ENCODE assay signal across 15 mouse cellular contexts in genomic region chr8:72353700-72354045, GRCm38 (mm10). TPM values are rescaled to one million over a fixed set of nuclear protein-coding genes. Genes with fewer than 3 reads are reported as not detected.
DNase-seq lines count a peak whose midpoint lies in the region; ATAC-seq and TF ChIP-seq lines count a peak whose summit lies in the region.
"Had no signal": no experiment of that assay in that cellular context is flagged by ENCODE, and none has a peak within 500 bp of the region (broad histone marks: within the 10 kb centered on the region; RNA-seq: fewer than 3 reads in every experiment).

No protein-coding gene starts in this region.

- H3K36me3 ChIP-seq in kidney, embryonic 15.5 days = peaks cover 56% of the 10 kb centered on the region
- H3K36me3 ChIP-seq in forebrain, embryonic 13.5 days (ENCODE audit: poor library complexity, severe bottlenecking) = peaks cover 74% of the 10 kb centered on the region

- no peak overlapping the region for H3K4me3 ChIP-seq in gastrocnemius, adult 2 months
- H3K4me3 ChIP-seq in kidney, embryonic 15.5 days (replicated peaks) = no peak overlapping the region
- no peak overlapping the region for H3K4me3 ChIP-seq in forebrain, embryonic 13.5 days
- H3K4me3 ChIP-seq: stomach, embryonic 15.5 days had no signal

- intact Hi-C loops in gastrocnemius, adult 2 months (cut with DNase I) = no loop called here
- intact Hi-C loops in gastrocnemius, postnatal 36 days (cut with DNase I) = no loop called here

- no peak overlapping the region for H3K4me2 ChIP-seq in kidney, embryonic 15.5 days
- no peak overlapping the region for H3K4me2 ChIP-seq in forebrain, embryonic 13.5 days
- H3K4me2 ChIP-seq: midbrain, embryonic 11.5 days; stomach, embryonic 15.5 days had no signal

- H3K27me3 ChIP-seq in kidney, embryonic 15.5 days = no peaks in the 10 kb centered on the region
- H3K27me3 ChIP-seq in forebrain, embryonic 13.5 days = no peaks in the 10 kb centered on the region
- H3K27me3 ChIP-seq: stomach, embryonic 15.5 days had no signal

- DNase-seq in gastrocnemius, adult 2 months = no peak
- DNase-seq in gastrocnemius, postnatal 36 days = no peak
- no peak for DNase-seq in kidney, postnatal 10 days
- peak; percentile 85 for DNase-seq in CD4-positive helper T cell, adult 2 months (ENCODE audit: low read depth, low spot score)
- DNase-seq in induced T-regulatory cell, adult 2 months (ENCODE audit: low read depth) = peak; percentile 88
- DNase-seq in right cerebral cortex, postnatal 14 days = no peak
- DNase-seq: cerebellum, adult 11-12 months; embryo, embryonic 11 days; layer of hippocampus, postnatal 36 days had no signal

- ATAC-seq in kidney, embryonic 15.5 days (replicated peaks; ENCODE audit: low FRiP score) = no peak
- no peak for ATAC-seq in forebrain, embryonic 13.5 days
- ATAC-seq: intestine, postnatal 0 days had no signal

- peaks cover 28% of the 10 kb centered on the region for H3K4me1 ChIP-seq in kidney, embryonic 15.5 days
- H3K4me1 ChIP-seq in forebrain, embryonic 13.5 days = no peaks in the 10 kb centered on the region
- H3K4me1 ChIP-seq: stomach, embryonic 15.5 days had no signal

- no peak for TF ChIP-seq CTCF in gastrocnemius, adult 2 months (IDR thresholded peaks at IDR 0.05)

- H3K9me3 ChIP-seq in kidney, embryonic 15.5 days (replicated peaks) = no peaks in the 10 kb centered on the region
- H3K9me3 ChIP-seq in forebrain, embryonic 13.5 days (replicated peaks) = no peaks in the 10 kb centered on the region
- H3K9me3 ChIP-seq: stomach, embryonic 15.5 days had no signal

- no peak overlapping the region for H3K9ac ChIP-seq in kidney, embryonic 15.5 days
- no peak overlapping the region for H3K9ac ChIP-seq in forebrain, embryonic 13.5 days
- H3K9ac ChIP-seq: liver, embryonic 14.5 days; stomach, embryonic 15.5 days had no signal

- 82% methylated on average over 7 of the region's 7 CpGs for WGBS in kidney, embryonic 15.5 days
- 89% methylated on average over 7 of the region's 7 CpGs for WGBS in forebrain, embryonic 13.5 days

- peak overlapping the region; percentile 80 for H3K27ac ChIP-seq in gastrocnemius, adult 2 months
- H3K27ac ChIP-seq in kidney, embryonic 15.5 days = peak overlapping the region; percentile 69
- H3K27ac ChIP-seq in forebrain, embryonic 13.5 days = no peak overlapping the region
- H3K27ac ChIP-seq: liver, embryonic 14.5 days; stomach, embryonic 15.5 days had no signal

RNA-seq across cellular contexts. Expression of gene Klf2, which starts 34.8 kb away (rescaled TPM):
- total RNA-seq in gastrocnemius, adult 2 months (2021) = 10 to 100 TPM in 1 of 2 experiments, 1 to 10 TPM in 1; 9.1 to 38.9 TPM
- total RNA-seq in gastrocnemius, postnatal 36 days (2021) = 10 to 100 TPM in 1 of 2 experiments, 1 to 10 TPM in 1; 9.3 to 26.4 TPM
- 12.6 and 14.0 TPM in 2 replicates for polyA plus RNA-seq in kidney, embryonic 15.5 days (2015; fragmentation: Nextera tagmentation; extraction: Ambion mirVana)
- polyA plus RNA-seq in forebrain, embryonic 13.5 days (2015; fragmentation: Nextera tagmentation; extraction: Ambion mirVana) = 2.8 and 3.6 TPM in 2 replicates

RNA-seq across cellular contexts. Expression of gene Gm10282, which starts 48.6 kb away (rescaled TPM):
- total RNA-seq in gastrocnemius, adult 2 months (2021) = 1 to 10 TPM; 2.8 to 4.8 TPM
- total RNA-seq in gastrocnemius, postnatal 36 days (2021) = 1 to 10 TPM; 2.0 to 3.0 TPM
- 29.0 and 30.3 TPM in 2 replicates for polyA plus RNA-seq in kidney, embryonic 15.5 days (2015; fragmentation: Nextera tagmentation; extraction: Ambion mirVana)
- 39.4 and 41.0 TPM in 2 replicates for polyA plus RNA-seq in forebrain, embryonic 13.5 days (2015; fragmentation: Nextera tagmentation; extraction: Ambion mirVana)

Comparison
In these comparisons a context has a peak if more than half of its experiments do, and no peak if none do; other contexts are left out.
1. DNase-seq: peak in CD4-positive helper T cell, adult 2 months (single experiment) and induced T-regulatory cell, adult 2 months (single experiment); none in gastrocnemius, adult 2 months (single experiment), gastrocnemius, postnatal 36 days (0 of 2), kidney, postnatal 10 days (single experiment) and right cerebral cortex, postnatal 14 days (single experiment).